Mouse (Mus musculus): ENCODE data around the gene Ntn1. TPM values are rescaled to one million over a fixed set of nuclear protein-coding genes. Genes with fewer than 3 reads are reported as not detected.

The Ntn1 gene
- 13.6 and 15.4 TPM in 2 replicates for polyA plus RNA-seq (2015; fragmentation: Nextera tagmentation; extraction: Ambion mirVana)

GRCm38 (mm10) chr11:68400727-68401219, at the start of gene Ntn1:
Gene Ntn1, minus strand, starts transcription at chr11:68400823.
- Histone ChIP-seq H3K27ac (ENCODE audit: low read length) (no peak within 1 kb of the TSS; the same call in 1 of the 2 replicates), H3K27me3 (ENCODE audit: insufficient read depth, low read length) (peaks cover 68% of the 10 kb centered on the region), H3K4me3 (ENCODE audit: low read length) (peak within 1 kb of the TSS; percentile 57), H3K36me3 (ENCODE audit: insufficient read depth, low read length) (no peaks in the 10 kb centered on the region), H3K9me3 (ENCODE audit: low read length) (no peaks in the 10 kb centered on the region), H3K4me2 (replicated peaks; ENCODE audit: low read depth, low read length) (peak within 1 kb of the TSS; percentile 97), H3K4me1 (ENCODE audit: insufficient read depth, low read length) (peaks cover 22% of the 10 kb centered on the region), H3K9ac (replicated peaks; ENCODE audit: low read length) (peak within 1 kb of the TSS; percentile 62)
- peak; percentile 10; the same call in 1 of the 2 replicates for ATAC-seq (ENCODE audit: low FRiP score, low TSS enrichment)
- 9% methylated on average over 11 of the region's 11 CpGs for WGBS

GRCm38 (mm10) chr11:68448356-68448755, 47.7 kb upstream of the Ntn1 start:
- Histone ChIP-seq H3K4me2 (replicated peaks; ENCODE audit: low read depth, low read length) (no peak overlapping the region), H3K9ac (replicated peaks; ENCODE audit: low read length) (no peak overlapping the region), H3K9me3 (ENCODE audit: low read length) (no peaks in the 10 kb centered on the region), H3K4me3 (ENCODE audit: low read length) (no peak overlapping the region), H3K27me3 (ENCODE audit: insufficient read depth, low read length) (no peaks in the 10 kb centered on the region), H3K27ac (ENCODE audit: low read length) (no peak overlapping the region), H3K4me1 (ENCODE audit: insufficient read depth, low read length) (peaks cover 6% of the 10 kb centered on the region), H3K36me3 (ENCODE audit: insufficient read depth, low read length) (no peaks in the 10 kb centered on the region)
- ATAC-seq (ENCODE audit: low FRiP score, low TSS enrichment), result no peak
- 82% methylated on average over 7 of the region's 7 CpGs for WGBS

GRCm38 (mm10) chr11:68447242-68447641, 46.6 kb upstream of the Ntn1 start:
- Histone ChIP-seq H3K4me1 (ENCODE audit: insufficient read depth, low read length) (peaks cover 6% of the 10 kb centered on the region), H3K4me3 (ENCODE audit: low read length) (no peak overlapping the region), H3K27me3 (ENCODE audit: insufficient read depth, low read length) (no peaks in the 10 kb centered on the region), H3K27ac (ENCODE audit: low read length) (no peak overlapping the region), H3K4me2 (replicated peaks; ENCODE audit: low read depth, low read length) (no peak overlapping the region), H3K36me3 (ENCODE audit: insufficient read depth, low read length) (no peaks in the 10 kb centered on the region), H3K9ac (replicated peaks; ENCODE audit: low read length) (no peak overlapping the region), H3K9me3 (ENCODE audit: low read length) (no peaks in the 10 kb centered on the region)
- WGBS, result 84% methylated on average over 2 of the region's 2 CpGs
- no peak for ATAC-seq (ENCODE audit: low FRiP score, low TSS enrichment)

- no peak overlapping the region for H3K4me3 ChIP-seq (ENCODE audit: low read length)
- H3K4me1 ChIP-seq (ENCODE audit: insufficient read depth, low read length), result peaks cover 6% of the 10 kb centered on the region
- no peak overlapping the region for H3K4me2 ChIP-seq (replicated peaks; ENCODE audit: low read depth, low read length)
- no peaks in the 10 kb centered on the region for H3K36me3 ChIP-seq (ENCODE audit: insufficient read depth, low read length)
- H3K9me3 ChIP-seq (ENCODE audit: low read length), result no peaks in the 10 kb centered on the region
- H3K27me3 ChIP-seq (ENCODE audit: insufficient read depth, low read length), result no peaks in the 10 kb centered on the region
- H3K27ac ChIP-seq (ENCODE audit: low read length), result no peak overlapping the region
- ATAC-seq (ENCODE audit: low FRiP score, low TSS enrichment), result no peak
- no peak overlapping the region for H3K9ac ChIP-seq (replicated peaks; ENCODE audit: low read length)
- 91% methylated on average over 4 of the region's 4 CpGs for WGBS
These were observed 45.9 kb upstream of the Ntn1 start for GRCm38 (mm10) chr11:68446547-68446946.

- no peaks in the 10 kb centered on the region for H3K36me3 ChIP-seq (ENCODE audit: insufficient read depth, low read length)
- H3K4me3 ChIP-seq (ENCODE audit: low read length), result no peak overlapping the region
- no peaks in the 10 kb centered on the region for H3K27me3 ChIP-seq (ENCODE audit: insufficient read depth, low read length)
- no peak overlapping the region for H3K27ac ChIP-seq (ENCODE audit: low read length)
- H3K4me2 ChIP-seq (replicated peaks; ENCODE audit: low read depth, low read length), result no peak overlapping the region
- peaks cover 2% of the 10 kb centered on the region for H3K4me1 ChIP-seq (ENCODE audit: insufficient read depth, low read length)
- no peak for ATAC-seq (ENCODE audit: low FRiP score, low TSS enrichment)
- no peak overlapping the region for H3K9ac ChIP-seq (replicated peaks; ENCODE audit: low read length)
- WGBS, result 81% methylated on average over 4 of the region's 4 CpGs
- no peaks in the 10 kb centered on the region for H3K9me3 ChIP-seq (ENCODE audit: low read length)
These were observed 45.3 kb upstream of the Ntn1 start for GRCm38 (mm10) chr11:68445901-68446300.

GRCm38 (mm10) chr11:68442983-68443638, 42.5 kb upstream of the Ntn1 start:
- H3K27ac ChIP-seq (ENCODE audit: low read length), result no peak overlapping the region
- no peak for ATAC-seq (ENCODE audit: low FRiP score, low TSS enrichment)
- H3K9ac ChIP-seq (replicated peaks; ENCODE audit: low read length), result no peak overlapping the region
- H3K4me3 ChIP-seq (ENCODE audit: low read length), result no peak overlapping the region
- WGBS, result 75% methylated on average over 12 of the region's 12 CpGs
- H3K4me1 ChIP-seq (ENCODE audit: insufficient read depth, low read length), result no peaks in the 10 kb centered on the region
- H3K27me3 ChIP-seq (ENCODE audit: insufficient read depth, low read length), result no peaks in the 10 kb centered on the region
- no peaks in the 10 kb centered on the region for H3K36me3 ChIP-seq (ENCODE audit: insufficient read depth, low read length)
- H3K4me2 ChIP-seq (replicated peaks; ENCODE audit: low read depth, low read length), result no peak overlapping the region
- no peaks in the 10 kb centered on the region for H3K9me3 ChIP-seq (ENCODE audit: low read length)

- Histone ChIP-seq H3K27me3 (ENCODE audit: insufficient read depth, low read length) (no peaks in the 10 kb centered on the region), H3K27ac (ENCODE audit: low read length) (no peak overlapping the region)
These were observed 41.7 kb upstream of the Ntn1 start for GRCm38 (mm10) chr11:68442346-68442745.

GRCm38 (mm10) chr11:68440965-68441364, 40.3 kb upstream of the Ntn1 start:
- 61% methylated on average over 5 of the region's 5 CpGs for WGBS
- H3K4me3 ChIP-seq (ENCODE audit: low read length), result no peak overlapping the region

More at GRCm38 (mm10) chr11:68442346-68442745, 41.7 kb upstream of the Ntn1 start:
- Histone ChIP-seq H3K9ac (replicated peaks; ENCODE audit: low read length) (no peak overlapping the region), H3K9me3 (ENCODE audit: low read length) (no peaks in the 10 kb centered on the region), H3K4me1 (ENCODE audit: insufficient read depth, low read length) (no peaks in the 10 kb centered on the region), H3K4me2 (replicated peaks; ENCODE audit: low read depth, low read length) (no peak overlapping the region), H3K36me3 (ENCODE audit: insufficient read depth, low read length) (no peaks in the 10 kb centered on the region), H3K4me3 (ENCODE audit: low read length) (no peak overlapping the region)
- 74% methylated on average over 8 of the region's 8 CpGs for WGBS
- ATAC-seq (ENCODE audit: low FRiP score, low TSS enrichment), result no peak

GRCm38 (mm10) chr11:68440100-68440499, 39.5 kb upstream of the Ntn1 start:
- Histone ChIP-seq H3K36me3 (ENCODE audit: insufficient read depth, low read length) (no peaks in the 10 kb centered on the region), H3K27ac (ENCODE audit: low read length) (no peak overlapping the region), H3K9ac (replicated peaks; ENCODE audit: low read length) (no peak overlapping the region), H3K4me1 (ENCODE audit: insufficient read depth, low read length) (no peaks in the 10 kb centered on the region), H3K9me3 (ENCODE audit: low read length) (no peaks in the 10 kb centered on the region), H3K27me3 (ENCODE audit: insufficient read depth, low read length) (no peaks in the 10 kb centered on the region), H3K4me3 (ENCODE audit: low read length) (no peak overlapping the region), H3K4me2 (replicated peaks; ENCODE audit: low read depth, low read length) (no peak overlapping the region)
- ATAC-seq (ENCODE audit: low FRiP score, low TSS enrichment), result no peak
- 80% methylated on average over 9 of the region's 9 CpGs for WGBS

More at GRCm38 (mm10) chr11:68440965-68441364, 40.3 kb upstream of the Ntn1 start:
- H3K4me1 ChIP-seq (ENCODE audit: insufficient read depth, low read length), result no peaks in the 10 kb centered on the region
- H3K27ac ChIP-seq (ENCODE audit: low read length), result no peak overlapping the region
- no peaks in the 10 kb centered on the region for H3K27me3 ChIP-seq (ENCODE audit: insufficient read depth, low read length)
- H3K36me3 ChIP-seq (ENCODE audit: insufficient read depth, low read length), result no peaks in the 10 kb centered on the region
- H3K9ac ChIP-seq (replicated peaks; ENCODE audit: low read length), result no peak overlapping the region
- no peak overlapping the region for H3K4me2 ChIP-seq (replicated peaks; ENCODE audit: low read depth, low read length)
- ATAC-seq (ENCODE audit: low FRiP score, low TSS enrichment), result no peak
- no peaks in the 10 kb centered on the region for H3K9me3 ChIP-seq (ENCODE audit: low read length)

- Histone ChIP-seq H3K4me1 (ENCODE audit: insufficient read depth, low read length) (no peaks in the 10 kb centered on the region), H3K9ac (replicated peaks; ENCODE audit: low read length) (no peak overlapping the region), H3K9me3 (ENCODE audit: low read length) (no peaks in the 10 kb centered on the region), H3K36me3 (ENCODE audit: insufficient read depth, low read length) (no peaks in the 10 kb centered on the region), H3K4me2 (replicated peaks; ENCODE audit: low read depth, low read length) (no peak overlapping the region), H3K4me3 (ENCODE audit: low read length) (no peak overlapping the region), H3K27ac (ENCODE audit: low read length) (no peak overlapping the region), H3K27me3 (ENCODE audit: insufficient read depth, low read length) (no peaks in the 10 kb centered on the region)
- WGBS, result 86% methylated on average over 5 of the region's 5 CpGs
- no peak for ATAC-seq (ENCODE audit: low FRiP score, low TSS enrichment)
These were observed 35.8 kb upstream of the Ntn1 start for GRCm38 (mm10) chr11:68436376-68436775.

All from kidney, embryonic 16.5 days (tissue).